Mouse (Mus musculus) lung, embryonic 14.5 days (tissue): ENCODE measurements around the gene Nbr1. TPM values are rescaled to one million over a fixed set of nuclear protein-coding genes. Genes with fewer than 3 reads are reported as not detected.
"Not testable (repeated sequence)": the region's sequence is repeated elsewhere in the genome, so short reads cannot be mapped to it uniquely, and the experiment has no call there.

Experiments used
- ATAC-seq: fragments of 200-750 bp; cut with Nextera tagmentation; 2 replicates; pipeline ENCODE4 v1.8.0; 2017; ENCODE audit warnings: mild to moderate bottlenecking, moderate TSS enrichment, moderate library complexity; ENCODE audit not compliant: insufficient read depth
- DNase-seq: peaks from one replicate; pipeline ENCODE4 v3.0.0-alpha.2; 2015
- H3K27ac ChIP-seq: fragments of 300-500 bp; sonication (generic); 2 replicates; pipeline ENCODE4 v1.5.1; 2014; ENCODE audit warnings: low read depth, mild to moderate bottlenecking, moderate library complexity
- H3K27me3 ChIP-seq: fragments of 300-500 bp; sonication (generic); 2 replicates; pipeline ENCODE4 v1.6.1; 2014; ENCODE audit warnings: low read length, control low read depth; ENCODE audit not compliant: insufficient read depth
- H3K36me3 ChIP-seq: fragments of 300-500 bp; sonication (generic); 2 replicates; pipeline ENCODE4 v1.6.1; 2014; ENCODE audit warnings: control low read depth; ENCODE audit not compliant: insufficient read depth
- H3K4me1 ChIP-seq: fragments of 300-500 bp; sonication (generic); 2 replicates; pipeline ENCODE4 v1.6.1; 2014; ENCODE audit warnings: antibody characterized with exemption, control low read depth; ENCODE audit not compliant: insufficient read depth
- H3K4me2 ChIP-seq: fragments of 300-500 bp; sonication (generic); 2 replicates; pipeline ENCODE4 v1.6.1; 2014; ENCODE audit warnings: mild to moderate bottlenecking
- H3K4me3 ChIP-seq: fragments of 300-500 bp; sonication (generic); 2 replicates; pipeline ENCODE4 v1.5.1; 2014; ENCODE audit warnings: low read depth, low read length
- H3K9ac ChIP-seq: fragments of 300-500 bp; sonication (generic); 2 replicates; pipeline ENCODE4 v1.6.1; 2014
- H3K9me3 ChIP-seq: fragments of 300-500 bp; sonication (generic); 2 replicates; pipeline ENCODE4 v1.6.1; 2016; ENCODE audit warnings: low read depth, low read length, control low read depth
- CTCF ChIP-seq: IDR thresholded peaks from 2 replicates; pipeline ENCODE4 v1.5.1; 2016; ENCODE audit warnings: antibody characterized with exemption, low read depth
- WGBS: fragments of 180-500 bp; shearing (Covaris S2); extraction: QIAGEN DNeasy Blood & Tissue Kit; methylation state at CpG from one replicate; pipeline ENCODE4 v1.1.7; 2014; 5-methylcytosine and 5-hydroxymethylcytosine counted together
- polyA plus RNA-seq: library from polyadenylated mRNA; unstranded; fragments of >200 nt; fragmentation: Nextera tagmentation; extraction: Ambion mirVana; gene quantifications from 2 replicates; pipeline ENCODE4 v1.2.1, GENCODE M21; 2014

Nbr1 gene
- polyA plus RNA-seq, 1 experiment from 2014 or later = 59.2 TPM

GRCm38 (mm10) chr11:101626995-101627856 lies 75.3 kb downstream of the Nbr1 start, which contains the start of gene Rdm1:
TSS of gene Rdm1 (plus strand) at chr11:101627195.
- peak within 1 kb of the TSS; percentile 49 for H3K4me3 ChIP-seq
- H3K4me2 ChIP-seq = peak within 1 kb of the TSS; percentile 85
- WGBS = under 1% methylated on average over 33 of the region's 34 CpGs
- H3K9me3 ChIP-seq = no peaks in the 10 kb centered on the region
- H3K36me3 ChIP-seq = no peaks in the 10 kb centered on the region
- H3K9ac ChIP-seq = peak within 1 kb of the TSS; percentile 65
- no peaks in the 10 kb centered on the region for H3K27me3 ChIP-seq
- ATAC-seq (peak; percentile 95), DNase-seq (peak; percentile 93)
- TF ChIP-seq CTCF = peak; percentile 8; the same call in 1 of the 2 replicates
- peak within 1 kb of the TSS; percentile 98 for H3K27ac ChIP-seq
- H3K4me1 ChIP-seq = no peaks in the 10 kb centered on the region

- peak overlapping the region; percentile 49 for H3K4me3 ChIP-seq
- no peaks in the 10 kb centered on the region for H3K36me3 ChIP-seq
- TF ChIP-seq CTCF = no peak
- H3K9me3 ChIP-seq = no peaks in the 10 kb centered on the region
- peak; percentile 98 for DNase-seq
- WGBS = under 1% methylated on average over 32 of the region's 33 CpGs
- H3K9ac ChIP-seq = peak overlapping the region; percentile 65
- ATAC-seq = peak; percentile 62
- no peaks in the 10 kb centered on the region for H3K27me3 ChIP-seq
- peak overlapping the region; percentile 98 for H3K27ac ChIP-seq
- H3K4me2 ChIP-seq = peak overlapping the region; percentile 85
- no peaks in the 10 kb centered on the region for H3K4me1 ChIP-seq
Measured at GRCm38 (mm10) chr11:101627857-101628559, 76.1 kb downstream of the Nbr1 start.

GRCm38 (mm10) chr11:101628733-101629417 lies 76.9 kb downstream of the Nbr1 start:
- H3K4me2 ChIP-seq = peak overlapping the region; percentile 85
- H3K9ac ChIP-seq = not testable (repeated sequence)
- 55% methylated on average over 4 of the region's 5 CpGs for WGBS

More at GRCm38 (mm10) chr11:101628733-101629417, 76.9 kb downstream of the Nbr1 start:
- ATAC-seq, H3K27me3 ChIP-seq, H3K27ac ChIP-seq, H3K36me3 ChIP-seq, DNase-seq, H3K9me3 ChIP-seq, H3K4me1 ChIP-seq: not testable (repeated sequence)
- peak overlapping the region; percentile 49 for H3K4me3 ChIP-seq

Other genes starting within 250 kb of the Nbr1 start
- gene Becn1, start 249.9 kb upstream of the Nbr1 start, polyA plus RNA-seq = 149 and 154 TPM in 2 replicates
- gene Psme3, start 235.9 kb upstream of the Nbr1 start, polyA plus RNA-seq = 118 and 123 TPM in 2 replicates
- 1.5 TPM in 2 replicates for gene Aoc2, start 227.1 kb upstream of the Nbr1 start, polyA plus RNA-seq
- 0.62 and 0.83 TPM in 2 replicates for gene Aoc3, start 221.5 kb upstream of the Nbr1 start, polyA plus RNA-seq
- not detected in 2 replicates for gene G6pc, start 184.6 kb upstream of the Nbr1 start, polyA plus RNA-seq
- 85.4 and 93.3 TPM in 2 replicates for gene Aarsd1, start 134.5 kb upstream of the Nbr1 start, polyA plus RNA-seq
- 11.0 and 12.2 TPM in 2 replicates for gene Gm27029, start 127.4 kb upstream of the Nbr1 start, polyA plus RNA-seq
- gene Rundc1, start 127.1 kb upstream of the Nbr1 start, polyA plus RNA-seq = 16.6 and 17.4 TPM in 2 replicates
- gene Ptges3l, start 126.8 kb upstream of the Nbr1 start, polyA plus RNA-seq = 9.3 and 11.5 TPM in 2 replicates
- gene Rpl27, start 109.9 kb upstream of the Nbr1 start, polyA plus RNA-seq = 421 and 428 TPM in 2 replicates
- 11.4 and 12.1 TPM in 2 replicates for gene Ifi35, start 103.7 kb upstream of the Nbr1 start, polyA plus RNA-seq
- 4.7 and 5.6 TPM in 2 replicates for gene Rnd2, start 87.2 kb upstream of the Nbr1 start, polyA plus RNA-seq
- 36.3 and 38.2 TPM in 2 replicates for gene Vat1, start 85.9 kb upstream of the Nbr1 start, polyA plus RNA-seq
- 20.9 and 21.0 TPM in 2 replicates for gene Brca1, start 194 bp upstream of the Nbr1 start, polyA plus RNA-seq
- gene Tmem106a, start 30.1 kb downstream of the Nbr1 start, polyA plus RNA-seq = 3.3 and 5.2 TPM in 2 replicates
- not detected in 2 replicates for gene Gm11634, start 47.1 kb downstream of the Nbr1 start, polyA plus RNA-seq
- 33.1 and 33.4 TPM in 2 replicates for gene Rdm1, start 75.0 kb downstream of the Nbr1 start, polyA plus RNA-seq
- 2.1 and 2.8 TPM in 2 replicates for gene Arl4d, start 113.4 kb downstream of the Nbr1 start, polyA plus RNA-seq
- gene Dhx8, start 180.8 kb downstream of the Nbr1 start, polyA plus RNA-seq = 31.5 and 34.3 TPM in 2 replicates
- gene Etv4, start 233.2 kb downstream of the Nbr1 start, polyA plus RNA-seq = 14.6 and 14.8 TPM in 2 replicates